Mouse (Mus musculus): ENCODE results near the gene 4930452B06Rik. TPM values are rescaled to one million over a fixed set of nuclear protein-coding genes. Genes with fewer than 3 reads are reported as not detected.

4930452B06Rik gene
- polyA plus RNA-seq, 1 experiment from 2014 or later: 2.9 TPM

- H3K27ac ChIP-seq (ENCODE audit: low read depth): no peak overlapping the region
- no peak for ATAC-seq
- 77% methylated on average over 6 of the region's 6 CpGs for WGBS (ENCODE audit: insufficient replicate concordance)
Observed at GRCm38 (mm10) chr14:8450342-8450741, 215.7 kb downstream of the 4930452B06Rik start.

GRCm38 (mm10) chr14:8449299-8449698 is 216.7 kb downstream of the 4930452B06Rik start:
- H3K9ac ChIP-seq (replicated peaks): no peak overlapping the region
- DNase-seq (no peak), ATAC-seq (no peak)
- no peaks in the 10 kb centered on the region for H3K36me3 ChIP-seq (replicated peaks; ENCODE audit: insufficient read depth, low read length)
- H3K4me1 ChIP-seq (ENCODE audit: insufficient read depth): no peaks in the 10 kb centered on the region
- no peaks in the 10 kb centered on the region for H3K9me3 ChIP-seq (ENCODE audit: low read length)
- no peak overlapping the region for H3K27ac ChIP-seq (ENCODE audit: low read depth)
- H3K27me3 ChIP-seq (ENCODE audit: insufficient read depth, low read length): no peaks in the 10 kb centered on the region
- TF ChIP-seq EP300 (IDR thresholded peaks at IDR 0.05; ENCODE audit: low read depth) (no peak), CTCF (IDR thresholded peaks at IDR 0.05; ENCODE audit: low read depth) (no peak)
- H3K4me2 ChIP-seq (ENCODE audit: low read depth, low read length): no peak overlapping the region
- H3K4me3 ChIP-seq (ENCODE audit: low read depth, low read length): no peak overlapping the region

More at GRCm38 (mm10) chr14:8450342-8450741, 215.7 kb downstream of the 4930452B06Rik start:
- H3K36me3 ChIP-seq (replicated peaks; ENCODE audit: insufficient read depth, low read length): no peaks in the 10 kb centered on the region
- H3K4me2 ChIP-seq (ENCODE audit: low read depth, low read length): no peak overlapping the region
- H3K4me1 ChIP-seq (ENCODE audit: insufficient read depth): no peaks in the 10 kb centered on the region
- H3K9me3 ChIP-seq (ENCODE audit: low read length): no peaks in the 10 kb centered on the region
- no peak overlapping the region for H3K9ac ChIP-seq (replicated peaks)
- no peak overlapping the region for H3K4me3 ChIP-seq (ENCODE audit: low read depth, low read length)
- no peak for DNase-seq
- H3K27me3 ChIP-seq (ENCODE audit: insufficient read depth, low read length): no peaks in the 10 kb centered on the region
- TF ChIP-seq EP300 (IDR thresholded peaks at IDR 0.05; ENCODE audit: low read depth): no peak

- no peaks in the 10 kb centered on the region for H3K9me3 ChIP-seq (ENCODE audit: low read length)
- H3K36me3 ChIP-seq (replicated peaks; ENCODE audit: insufficient read depth, low read length): no peaks in the 10 kb centered on the region
- no peak overlapping the region for H3K27ac ChIP-seq (ENCODE audit: low read depth)
- ATAC-seq: no peak
- no peak overlapping the region for H3K9ac ChIP-seq (replicated peaks)
- DNase-seq: no peak
- TF ChIP-seq EP300 (IDR thresholded peaks at IDR 0.05; ENCODE audit: low read depth) (no peak), CTCF (IDR thresholded peaks at IDR 0.05; ENCODE audit: low read depth) (no peak)
- H3K4me1 ChIP-seq (ENCODE audit: insufficient read depth): no peaks in the 10 kb centered on the region
- no peaks in the 10 kb centered on the region for H3K27me3 ChIP-seq (ENCODE audit: insufficient read depth, low read length)
- 77% methylated on average over 1 of the region's 1 CpGs for WGBS (ENCODE audit: insufficient replicate concordance)
- H3K4me3 ChIP-seq (ENCODE audit: low read depth, low read length): no peak overlapping the region
- no peak overlapping the region for H3K4me2 ChIP-seq (ENCODE audit: low read depth, low read length)
Observed at GRCm38 (mm10) chr14:8447352-8447751, 218.7 kb downstream of the 4930452B06Rik start.

- no peaks in the 10 kb centered on the region for H3K36me3 ChIP-seq (replicated peaks; ENCODE audit: insufficient read depth, low read length)
- H3K27me3 ChIP-seq (ENCODE audit: insufficient read depth, low read length): no peaks in the 10 kb centered on the region
- TF ChIP-seq EP300 (IDR thresholded peaks at IDR 0.05; ENCODE audit: low read depth) (no peak), CTCF (IDR thresholded peaks at IDR 0.05; ENCODE audit: low read depth) (no peak)
- no peak overlapping the region for H3K4me2 ChIP-seq (ENCODE audit: low read depth, low read length)
- WGBS (ENCODE audit: insufficient replicate concordance): 88% methylated on average over 2 of the region's 2 CpGs
- H3K9me3 ChIP-seq (ENCODE audit: low read length): no peaks in the 10 kb centered on the region
- H3K4me3 ChIP-seq (ENCODE audit: low read depth, low read length): no peak overlapping the region
- no peak overlapping the region for H3K9ac ChIP-seq (replicated peaks)
- ATAC-seq: no peak
- DNase-seq: no peak
- H3K4me1 ChIP-seq (ENCODE audit: insufficient read depth): no peaks in the 10 kb centered on the region
- no peak overlapping the region for H3K27ac ChIP-seq (ENCODE audit: low read depth)
Observed at GRCm38 (mm10) chr14:8444363-8444762, 221.7 kb downstream of the 4930452B06Rik start.

- no peaks in the 10 kb centered on the region for H3K27me3 ChIP-seq (ENCODE audit: insufficient read depth, low read length)
- H3K4me3 ChIP-seq (ENCODE audit: low read depth, low read length): no peak overlapping the region
- no peaks in the 10 kb centered on the region for H3K9me3 ChIP-seq (ENCODE audit: low read length)
- H3K27ac ChIP-seq (ENCODE audit: low read depth): no peak overlapping the region
- H3K36me3 ChIP-seq (replicated peaks; ENCODE audit: insufficient read depth, low read length): no peaks in the 10 kb centered on the region
- no peak overlapping the region for H3K9ac ChIP-seq (replicated peaks)
- WGBS (ENCODE audit: insufficient replicate concordance): 82% methylated on average over 3 of the region's 3 CpGs
- no peak for ATAC-seq
- no peak overlapping the region for H3K4me2 ChIP-seq (ENCODE audit: low read depth, low read length)
- no peak for DNase-seq
- no peaks in the 10 kb centered on the region for H3K4me1 ChIP-seq (ENCODE audit: insufficient read depth)
- TF ChIP-seq CTCF (IDR thresholded peaks at IDR 0.05; ENCODE audit: low read depth) (no peak), EP300 (IDR thresholded peaks at IDR 0.05; ENCODE audit: low read depth) (no peak)
Observed at GRCm38 (mm10) chr14:8442691-8443090, 223.3 kb downstream of the 4930452B06Rik start.

- Histone ChIP-seq H3K36me3 (replicated peaks; ENCODE audit: insufficient read depth, low read length) (no peaks in the 10 kb centered on the region), H3K9me3 (ENCODE audit: low read length) (no peaks in the 10 kb centered on the region), H3K4me1 (ENCODE audit: insufficient read depth) (no peaks in the 10 kb centered on the region), H3K9ac (replicated peaks) (no peak overlapping the region), H3K4me3 (ENCODE audit: low read depth, low read length) (no peak overlapping the region), H3K27me3 (ENCODE audit: insufficient read depth, low read length) (no peaks in the 10 kb centered on the region), H3K4me2 (ENCODE audit: low read depth, low read length) (no peak overlapping the region), H3K27ac (ENCODE audit: low read depth) (no peak overlapping the region)
- no peak for ATAC-seq
- WGBS (ENCODE audit: insufficient replicate concordance): 41% methylated on average over 3 of the region's 3 CpGs
- no peak for DNase-seq
- TF ChIP-seq CTCF (IDR thresholded peaks at IDR 0.05; ENCODE audit: low read depth) (no peak), EP300 (IDR thresholded peaks at IDR 0.05; ENCODE audit: low read depth) (no peak)
Observed at GRCm38 (mm10) chr14:8441623-8442022, 224.4 kb downstream of the 4930452B06Rik start.
